Mouse (Mus musculus) limb, embryonic 14.5 days (tissue): ENCODE measurements around the gene Nab2. TPM values are rescaled to one million over a fixed set of nuclear protein-coding genes. Genes with fewer than 3 reads are reported as not detected.
A peak's percentile ranks its signal among the peaks of the same experiment; 100 is the strongest.

Experiments
- ATAC-seq: fragments of 200-750 bp; cut with Nextera tagmentation; 2 replicates; pipeline ENCODE4 v1.8.0; 2017; ENCODE audit warnings: low read depth, moderate number of reproducible peaks, moderate TSS enrichment; ENCODE audit not compliant: low FRiP score
- DNase-seq: peaks from one replicate; pipeline ENCODE4 v3.0.0-alpha.2; 2015; ENCODE audit warnings: low spot score
- H3K27ac ChIP-seq: fragments of 300-500 bp; sonication (generic); replicated peaks from 2 replicates; pipeline ENCODE4 v1.5.1; 2014; ENCODE audit warnings: low read depth, mild to moderate bottlenecking, low read length, moderate library complexity, mixed read lengths
- H3K27me3 ChIP-seq: fragments of 300-500 bp; sonication (generic); 2 replicates; pipeline ENCODE4 v1.6.1; 2014; ENCODE audit warnings: low read length, mixed read lengths; ENCODE audit not compliant: control insufficient read depth, insufficient read depth
- H3K36me3 ChIP-seq: fragments of 300-500 bp; sonication (generic); 2 replicates; pipeline ENCODE4 v1.6.1; 2014; ENCODE audit warnings: mild to moderate bottlenecking, low read length, moderate library complexity, mixed read lengths; ENCODE audit not compliant: control insufficient read depth, insufficient read depth
- H3K4me1 ChIP-seq: fragments of 300-500 bp; sonication (generic); 2 replicates; pipeline ENCODE4 v1.6.1; 2014; ENCODE audit warnings: antibody characterized with exemption, low read length, mixed read lengths; ENCODE audit not compliant: control insufficient read depth, insufficient read depth
- H3K4me2 ChIP-seq: fragments of 300-500 bp; sonication (generic); replicated peaks from 2 replicates; pipeline ENCODE4 v1.6.1; 2014; ENCODE audit warnings: low read depth, mild to moderate bottlenecking, low read length, moderate library complexity; ENCODE audit not compliant: severe bottlenecking
- H3K4me3 ChIP-seq: fragments of 300-500 bp; sonication (generic); replicated peaks from 2 replicates; pipeline ENCODE4 v1.5.1; 2014; ENCODE audit warnings: low read length
- H3K9ac ChIP-seq: fragments of 300-500 bp; sonication (generic); 2 replicates; pipeline ENCODE4 v1.6.1; 2014; ENCODE audit warnings: mild to moderate bottlenecking, low read depth, low read length, moderate library complexity; ENCODE audit not compliant: severe bottlenecking
- H3K9me3 ChIP-seq: fragments of 300-500 bp; sonication (generic); 2 replicates; pipeline ENCODE4 v1.6.1; 2016; ENCODE audit warnings: low read length; ENCODE audit not compliant: control insufficient read depth
- POLR2A ChIP-seq: fragments of 200-500 bp; IDR thresholded peaks from 2 replicates; pipeline ENCODE4 v1.8.0; 2012; ENCODE audit warnings: inconsistent platforms, mild to moderate bottlenecking, moderate library complexity, borderline replicate concordance; ENCODE audit not compliant: insufficient read depth, insufficient read length; ENCODE audit errors: extremely low read depth
- WGBS: fragments of 180-500 bp; shearing (Covaris S2); extraction: QIAGEN DNeasy Blood & Tissue Kit; methylation state at CpG from one replicate; pipeline ENCODE4 v1.1.7; 2014; 5-methylcytosine and 5-hydroxymethylcytosine counted together
- polyA plus RNA-seq, 2 experiments: library from polyadenylated mRNA; depleted of rRNA in 1 of 2; stranded (reverse) in 1 of 2; unstranded in 1 of 2; fragments of >200 nt; fragmentation: Nextera tagmentation in 1 of 2; extraction: Ambion mirVana in 1 of 2; gene quantifications; 2 replicates each; pipeline versions ENCODE4 v1.2.1 to v1.2.3; 2012 to 2014

Gene Nab2
- polyA plus RNA-seq, 2 experiments: 16.4 to 64.5 TPM

- H3K4me1 ChIP-seq: peaks cover 59% of the 10 kb centered on the region
- H3K9me3 ChIP-seq: no peaks in the 10 kb centered on the region
- no peak for TF ChIP-seq POLR2A
- peak overlapping the region; percentile 79 for H3K9ac ChIP-seq
- WGBS: 2% methylated on average over 14 of the region's 14 CpGs
- no peak for ATAC-seq
- peaks cover 36% of the 10 kb centered on the region for H3K36me3 ChIP-seq
- H3K27me3 ChIP-seq: no peaks in the 10 kb centered on the region
- no peak for DNase-seq
- H3K4me3 ChIP-seq: peak overlapping the region; percentile 55
- H3K4me2 ChIP-seq: peak overlapping the region; percentile 54
- H3K27ac ChIP-seq: peak overlapping the region; percentile 98
Measured at GRCm38 (mm10) chr10:127665366-127666181, 2.8 kb downstream of the Nab2 start.

GRCm38 (mm10) chr10:127664891-127665290 lies 3.5 kb downstream of the Nab2 start:
- Histone ChIP-seq H3K27me3 (no peaks in the 10 kb centered on the region), H3K4me1 (peaks cover 59% of the 10 kb centered on the region), H3K4me2 (peak overlapping the region; percentile 54), H3K36me3 (peaks cover 43% of the 10 kb centered on the region), H3K9ac (peak overlapping the region; percentile 79), H3K9me3 (no peaks in the 10 kb centered on the region), H3K27ac (no peak overlapping the region), H3K4me3 (peak overlapping the region; percentile 55)
- 21% methylated on average over 13 of the region's 13 CpGs for WGBS
- no peak for TF ChIP-seq POLR2A
- ATAC-seq (no peak), DNase-seq (no peak)

- H3K9ac ChIP-seq: peak overlapping the region; percentile 79; the same call in 1 of the 2 replicates
- DNase-seq (no peak), ATAC-seq (no peak)
- peaks cover 53% of the 10 kb centered on the region for H3K4me1 ChIP-seq
- WGBS: 32% methylated on average over 16 of the region's 16 CpGs
- H3K4me2 ChIP-seq: peak overlapping the region; percentile 54
- H3K9me3 ChIP-seq: no peaks in the 10 kb centered on the region
- TF ChIP-seq POLR2A: no peak
- no peaks in the 10 kb centered on the region for H3K27me3 ChIP-seq
- H3K27ac ChIP-seq: no peak overlapping the region
- H3K4me3 ChIP-seq: peak overlapping the region; percentile 55
- H3K36me3 ChIP-seq: peaks cover 47% of the 10 kb centered on the region
Measured at GRCm38 (mm10) chr10:127664166-127664565, 4.2 kb downstream of the Nab2 start.

- Histone ChIP-seq H3K9me3 (no peaks in the 10 kb centered on the region), H3K27me3 (no peaks in the 10 kb centered on the region), H3K27ac (peak overlapping the region; percentile 63; the same call in 1 of the 2 replicates), H3K4me3 (peak overlapping the region; percentile 55), H3K4me1 (peaks cover 49% of the 10 kb centered on the region), H3K36me3 (peaks cover 47% of the 10 kb centered on the region), H3K9ac (0 out of 2 replicates have a peak overlapping the region, but pooled peaks have one; percentile 79), H3K4me2 (peak overlapping the region; percentile 54)
- TF ChIP-seq POLR2A: no peak
- ATAC-seq: no peak
- WGBS: 20% methylated on average over 5 of the region's 5 CpGs
- DNase-seq: peak; percentile 42
Measured at GRCm38 (mm10) chr10:127663590-127663989, 4.8 kb downstream of the Nab2 start.

- 31% methylated on average over 16 of the region's 19 CpGs for WGBS
- DNase-seq (no peak), ATAC-seq (no peak)
- peaks cover 43% of the 10 kb centered on the region for H3K4me1 ChIP-seq
- no peaks in the 10 kb centered on the region for H3K27me3 ChIP-seq
- H3K9me3 ChIP-seq: no peaks in the 10 kb centered on the region
- H3K36me3 ChIP-seq: peaks cover 47% of the 10 kb centered on the region
- H3K4me3 ChIP-seq: peak overlapping the region; percentile 15
- no peak for TF ChIP-seq POLR2A
- peak overlapping the region; percentile 36; the same call in 1 of the 2 replicates for H3K9ac ChIP-seq
- H3K4me2 ChIP-seq: peak overlapping the region; percentile 42
- H3K27ac ChIP-seq: peak overlapping the region; percentile 63
Measured at GRCm38 (mm10) chr10:127662666-127663253, 5.6 kb downstream of the Nab2 start.
